Mouse (Mus musculus) testis, adult 2 months (tissue): Measurements from ENCODE around the gene Avl9.

Experiments used
- CTCF ChIP-seq: fragments of 200-500 bp; IDR thresholded peaks from 2 replicates; pipeline ENCODE4 v1.5.1; 2012; ENCODE audit warnings: low read depth, mild to moderate bottlenecking, inconsistent platforms, low read length, moderate library complexity; ENCODE audit not compliant: control insufficient read depth, insufficient read depth, insufficient replicate concordance
- POLR2A ChIP-seq: fragments of 200-500 bp; IDR thresholded peaks from 2 replicates; pipeline ENCODE4 v1.6.1; 2012; ENCODE audit warnings: low read depth, mild to moderate bottlenecking, inconsistent platforms, low read length, moderate library complexity; ENCODE audit not compliant: control insufficient read depth

GRCm38 (mm10) chr6:56692445-56692844 lies 22.3 kb upstream of the Avl9 start:
- TF ChIP-seq CTCF (no peak), POLR2A (no peak)
